Mouse (Mus musculus): ENCODE measurements around the gene Tsnax. TPM values are rescaled to one million over a fixed set of nuclear protein-coding genes. Genes with fewer than 3 reads are reported as not detected.
A peak's percentile ranks its signal among the peaks of the same experiment; 100 is the strongest.

Tsnax gene
- polyA plus RNA-seq, 1 experiment: 36.9 TPM

GRCm38 (mm10) chr8:125040587-125041375, 28.0 kb downstream of the Tsnax start:
- Histone ChIP-seq H3K27ac (ENCODE audit: insufficient read depth, low read depth, low read length) (no peak overlapping the region), H3K4me3 (ENCODE audit: insufficient read depth, low read length) (no peak overlapping the region)
- TF ChIP-seq CTCF (IDR thresholded peaks at IDR 0.05; ENCODE audit: low read depth, low read length) (no peak), POLR2A (IDR thresholded peaks at IDR 0.05; ENCODE audit: borderline replicate concordance, low read depth, low read length) (no peak)

GRCm38 (mm10) chr8:125041496-125041895, 28.7 kb downstream of the Tsnax start:
- Histone ChIP-seq H3K4me1 (ENCODE audit: control insufficient read depth, insufficient read depth, low read length) (no peaks in the 10 kb centered on the region), H3K4me3 (ENCODE audit: insufficient read depth, low read length) (no peak overlapping the region), H3K27ac (ENCODE audit: insufficient read depth, low read depth, low read length) (no peak overlapping the region)
- TF ChIP-seq POLR2A (IDR thresholded peaks at IDR 0.05; ENCODE audit: borderline replicate concordance, low read depth, low read length): no peak
- no peak for TF ChIP-seq CTCF (IDR thresholded peaks at IDR 0.05; ENCODE audit: low read depth, low read length)

More at GRCm38 (mm10) chr8:125040587-125041375, 28.0 kb downstream of the Tsnax start:
- H3K4me1 ChIP-seq (ENCODE audit: control insufficient read depth, insufficient read depth, low read length): no peaks in the 10 kb centered on the region

DNA sequence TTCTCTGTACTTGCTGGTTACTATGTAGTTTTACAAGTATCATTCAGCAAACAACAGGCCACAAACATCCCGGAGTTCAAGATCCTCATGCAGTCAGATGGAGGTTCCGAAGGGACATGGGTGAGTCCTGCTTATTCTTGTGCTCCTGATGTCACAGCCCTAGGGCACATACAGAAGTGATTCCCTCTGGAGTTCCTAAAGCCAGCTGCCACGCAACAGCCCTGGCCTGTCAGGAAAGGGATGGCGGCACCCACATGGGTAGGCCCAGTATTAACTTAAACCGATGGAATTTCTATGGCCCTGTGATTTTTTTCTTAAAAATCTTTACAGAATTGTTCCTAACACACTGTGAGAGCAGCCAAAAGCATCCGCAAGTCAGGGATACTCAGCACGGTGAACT, 30.6 kb downstream of the Tsnax start:
- no peak overlapping the region for H3K27ac ChIP-seq (ENCODE audit: insufficient read depth, low read depth, low read length)
- H3K4me1 ChIP-seq (ENCODE audit: control insufficient read depth, insufficient read depth, low read length): no peaks in the 10 kb centered on the region
- TF ChIP-seq POLR2A (IDR thresholded peaks at IDR 0.05; ENCODE audit: borderline replicate concordance, low read depth, low read length) (no peak), CTCF (IDR thresholded peaks at IDR 0.05; ENCODE audit: low read depth, low read length) (no peak)
- H3K4me3 ChIP-seq (ENCODE audit: insufficient read depth, low read length): no peak overlapping the region

GRCm38 (mm10) chr8:125043935-125044334, 31.1 kb downstream of the Tsnax start:
- TF ChIP-seq CTCF (IDR thresholded peaks at IDR 0.05; ENCODE audit: low read depth, low read length) (no peak), POLR2A (IDR thresholded peaks at IDR 0.05; ENCODE audit: borderline replicate concordance, low read depth, low read length) (no peak)
- H3K4me3 ChIP-seq (ENCODE audit: insufficient read depth, low read length): no peak overlapping the region
- H3K4me1 ChIP-seq (ENCODE audit: control insufficient read depth, insufficient read depth, low read length): no peaks in the 10 kb centered on the region
- no peak overlapping the region for H3K27ac ChIP-seq (ENCODE audit: insufficient read depth, low read depth, low read length)

- Histone ChIP-seq H3K4me1 (ENCODE audit: control insufficient read depth, insufficient read depth, low read length) (no peaks in the 10 kb centered on the region), H3K27ac (ENCODE audit: insufficient read depth, low read depth, low read length) (no peak overlapping the region), H3K4me3 (ENCODE audit: insufficient read depth, low read length) (no peak overlapping the region)
- TF ChIP-seq POLR2A (IDR thresholded peaks at IDR 0.05; ENCODE audit: borderline replicate concordance, low read depth, low read length) (no peak), CTCF (IDR thresholded peaks at IDR 0.05; ENCODE audit: low read depth, low read length) (no peak)
Measured at GRCm38 (mm10) chr8:125045760-125046159, 33.0 kb downstream of the Tsnax start.

- no peak overlapping the region for H3K27ac ChIP-seq (ENCODE audit: insufficient read depth, low read depth, low read length)
- TF ChIP-seq POLR2A (IDR thresholded peaks at IDR 0.05; ENCODE audit: borderline replicate concordance, low read depth, low read length): no peak
- no peak for TF ChIP-seq CTCF (IDR thresholded peaks at IDR 0.05; ENCODE audit: low read depth, low read length)
- no peak overlapping the region for H3K4me3 ChIP-seq (ENCODE audit: insufficient read depth, low read length)
- 0 out of 2 replicates have a peak, but pooled peaks cover 3% of the 10 kb centered on the region for H3K4me1 ChIP-seq (ENCODE audit: control insufficient read depth, insufficient read depth, low read length)
Measured at GRCm38 (mm10) chr8:125049051-125049750, 36.4 kb downstream of the Tsnax start.

DNA sequence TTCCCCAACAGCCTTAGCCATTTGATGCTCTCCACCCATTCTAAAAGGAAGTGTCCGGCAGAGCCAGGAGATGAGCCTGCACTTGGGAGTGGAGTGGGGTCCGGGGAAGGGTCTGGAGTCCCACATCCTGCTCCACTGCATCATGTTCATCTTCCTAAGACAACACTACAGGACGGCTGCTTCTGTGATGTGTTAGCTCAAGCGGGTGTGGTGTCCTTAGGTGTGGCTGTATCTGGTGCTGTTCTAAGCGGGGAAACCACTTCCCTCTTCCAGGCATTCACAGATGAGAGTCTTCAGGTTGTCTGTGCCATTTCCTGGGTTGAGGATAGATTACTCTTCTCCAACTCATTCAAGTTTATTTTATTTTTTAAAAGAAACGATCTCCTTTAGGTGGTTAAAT, 37.0 kb downstream of the Tsnax start:
- TF ChIP-seq POLR2A (IDR thresholded peaks at IDR 0.05; ENCODE audit: borderline replicate concordance, low read depth, low read length) (no peak), CTCF (IDR thresholded peaks at IDR 0.05; ENCODE audit: low read depth, low read length) (no peak)
- no peak overlapping the region for H3K4me3 ChIP-seq (ENCODE audit: insufficient read depth, low read length)
- H3K27ac ChIP-seq (ENCODE audit: insufficient read depth, low read depth, low read length): no peak overlapping the region
- H3K4me1 ChIP-seq (ENCODE audit: control insufficient read depth, insufficient read depth, low read length): 0 out of 2 replicates have a peak, but pooled peaks cover 3% of the 10 kb centered on the region

DNA sequence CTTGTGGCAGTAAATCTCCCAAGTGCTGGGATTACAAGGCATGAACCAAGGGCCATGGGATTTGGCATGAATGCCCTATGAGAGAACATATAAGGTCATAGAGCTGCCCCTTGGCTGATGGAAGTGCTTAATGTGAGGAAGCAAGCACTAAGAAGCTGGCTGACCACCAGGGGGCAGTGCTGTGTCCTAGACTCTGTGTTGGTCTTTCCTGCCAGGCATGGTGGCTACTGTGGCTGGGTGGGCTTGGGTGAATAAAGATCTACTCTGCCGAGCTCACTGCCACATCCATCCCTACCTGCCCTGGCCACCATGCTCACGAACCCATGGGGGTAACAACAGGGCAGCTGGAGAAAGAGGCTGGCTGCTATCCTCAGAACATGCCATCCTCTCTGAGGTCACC, 39.2 kb downstream of the Tsnax start:
- Histone ChIP-seq H3K27ac (ENCODE audit: insufficient read depth, low read depth, low read length) (no peak overlapping the region), H3K4me3 (ENCODE audit: insufficient read depth, low read length) (no peak overlapping the region), H3K4me1 (ENCODE audit: control insufficient read depth, insufficient read depth, low read length) (0 out of 2 replicates have a peak, but pooled peaks cover 3% of the 10 kb centered on the region)
- TF ChIP-seq CTCF (IDR thresholded peaks at IDR 0.05; ENCODE audit: low read depth, low read length): peak; percentile 91
- TF ChIP-seq POLR2A (IDR thresholded peaks at IDR 0.05; ENCODE audit: borderline replicate concordance, low read depth, low read length): no peak

DNA sequence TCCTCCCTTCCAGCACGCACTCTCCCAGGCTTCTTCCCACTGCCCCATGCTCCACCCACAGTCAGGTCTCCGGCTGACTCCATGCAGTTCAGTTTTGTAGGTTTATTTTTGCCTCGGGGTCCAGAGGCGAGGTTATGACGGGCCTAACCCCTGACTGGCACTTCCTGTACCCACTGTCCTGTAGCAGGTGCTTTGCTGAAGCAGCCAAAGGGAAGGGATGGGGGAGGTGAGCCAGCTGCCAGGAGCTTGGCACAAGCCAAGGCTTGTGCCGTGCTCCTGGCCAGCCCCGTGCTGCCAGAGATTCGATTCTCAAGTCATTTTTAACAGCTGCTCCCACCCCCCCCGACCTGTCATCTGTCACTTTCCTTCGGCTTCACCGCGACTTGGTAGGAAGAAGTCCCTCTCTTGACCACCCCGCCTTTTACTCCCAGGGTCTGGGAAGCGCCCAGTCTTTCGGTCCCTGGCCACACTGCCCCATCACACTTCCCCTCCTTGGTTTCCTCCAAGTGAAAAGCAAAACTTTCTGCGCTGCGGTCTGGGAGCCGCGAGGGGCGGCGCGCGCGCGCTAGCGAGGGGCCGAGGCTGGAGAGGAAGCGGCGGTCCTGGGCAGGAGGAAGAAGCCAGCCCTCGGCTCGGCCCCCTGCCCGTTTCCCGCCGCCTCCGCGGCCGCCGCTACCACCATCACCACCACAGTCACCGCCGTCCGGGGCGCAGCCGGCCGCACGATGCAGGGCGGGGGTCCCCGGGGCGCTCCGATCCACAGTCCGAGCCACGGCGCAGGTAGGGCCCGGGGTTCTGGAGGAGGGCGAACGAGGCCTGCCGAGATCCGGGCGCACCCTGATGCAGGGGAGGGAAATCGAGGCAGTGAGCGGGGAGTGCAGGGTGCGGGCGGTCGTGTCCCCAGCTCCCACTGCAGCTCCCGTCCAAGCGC, 41.0 kb downstream of the Tsnax start, which contains the start of gene Disc1:
Gene Disc1, plus strand, starts transcription at position 691 of the 931 bp plus-strand sequence.
- H3K4me1 ChIP-seq (ENCODE audit: control insufficient read depth, insufficient read depth, low read length): 0 out of 2 replicates have a peak, but pooled peaks cover 3% of the 10 kb centered on the region
- peak within 1 kb of the TSS; percentile 76 for H3K4me3 ChIP-seq (ENCODE audit: insufficient read depth, low read length)
- peak within 1 kb of the TSS; percentile 0; the same call in 1 of the 2 replicates for H3K27ac ChIP-seq (ENCODE audit: insufficient read depth, low read depth, low read length)
- TF ChIP-seq POLR2A (IDR thresholded peaks at IDR 0.05; ENCODE audit: borderline replicate concordance, low read depth, low read length) (no peak), CTCF (IDR thresholded peaks at IDR 0.05; ENCODE audit: low read depth, low read length) (no peak)
